Mouse (Mus musculus) bone marrow, adult 2 months (tissue): ENCODE measurements around the gene Wdr89.

Experiments
- CTCF ChIP-seq: fragments of 200-500 bp; IDR thresholded peaks from 2 replicates; pipeline ENCODE4 v1.5.1; 2011; ENCODE audit warnings: low read length, control low read depth; ENCODE audit not compliant: control insufficient read depth, insufficient read depth
- POLR2A ChIP-seq: fragments of 200-500 bp; IDR thresholded peaks from 2 replicates; pipeline ENCODE4 v1.6.1; 2011; ENCODE audit warnings: low read depth, mild to moderate bottlenecking, control low read depth, low read length, borderline replicate concordance; ENCODE audit not compliant: control insufficient read depth

- TF ChIP-seq CTCF (no peak), POLR2A (no peak)
These were observed 81.8 kb downstream of the Wdr89 start for GRCm38 (mm10) chr12:75587501-75587900.
